Mouse (Mus musculus): ENCODE data around the gene Smndc1. TPM values are rescaled to one million over a fixed set of nuclear protein-coding genes. Genes with fewer than 3 reads are reported as not detected.
A peak's percentile ranks its signal among the peaks of the same experiment; 100 is the strongest.

Gene Smndc1
- polyA plus RNA-seq, 1 experiment from 2014 or later = 38.2 TPM

DNA sequence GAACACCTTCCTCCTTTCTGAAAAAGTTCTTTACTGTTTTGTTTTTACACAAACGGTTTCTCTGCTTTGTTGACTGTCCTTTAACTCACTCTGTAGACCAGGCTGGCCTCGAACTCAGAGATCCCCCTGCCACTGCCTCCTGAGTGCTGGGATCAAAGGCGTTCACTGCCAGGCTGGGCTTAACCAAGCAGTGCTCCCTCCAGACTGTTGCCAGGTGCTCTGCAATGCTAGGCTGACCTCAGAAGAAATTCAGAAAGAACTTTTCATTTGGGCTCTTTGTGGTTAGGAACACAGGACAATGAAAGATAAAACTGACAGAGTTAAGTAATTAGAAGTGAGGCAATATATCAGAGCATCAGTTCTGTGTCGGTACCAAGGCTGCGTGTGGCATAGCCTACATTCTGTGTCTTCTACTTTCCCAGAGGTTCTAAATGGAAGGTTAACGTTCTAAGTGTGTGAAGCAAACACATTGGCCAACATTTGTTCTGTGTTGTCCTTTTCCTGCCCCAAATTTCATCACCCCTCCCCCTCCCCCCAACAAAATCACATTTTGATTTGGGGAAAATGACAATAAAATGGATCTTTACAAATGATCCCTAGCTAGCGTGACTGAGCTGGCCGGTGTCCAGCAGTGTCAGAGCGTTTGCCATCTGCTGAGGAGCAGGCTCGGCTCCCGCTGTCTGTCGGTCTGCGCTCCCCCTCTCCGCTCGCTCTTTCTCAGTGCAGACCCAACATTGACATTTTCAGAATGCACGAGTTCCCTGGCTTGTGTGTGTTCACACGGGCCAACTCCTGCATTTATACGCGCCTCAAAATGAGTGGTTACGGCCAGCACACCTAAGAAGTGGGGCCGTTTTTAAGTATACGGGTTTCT lies 31.0 kb downstream of the Smndc1 start:
- no peak overlapping the region for H3K27ac ChIP-seq
- WGBS (ENCODE audit: missing documents) = 89% methylated on average over 22 of the region's 22 CpGs

DNA sequence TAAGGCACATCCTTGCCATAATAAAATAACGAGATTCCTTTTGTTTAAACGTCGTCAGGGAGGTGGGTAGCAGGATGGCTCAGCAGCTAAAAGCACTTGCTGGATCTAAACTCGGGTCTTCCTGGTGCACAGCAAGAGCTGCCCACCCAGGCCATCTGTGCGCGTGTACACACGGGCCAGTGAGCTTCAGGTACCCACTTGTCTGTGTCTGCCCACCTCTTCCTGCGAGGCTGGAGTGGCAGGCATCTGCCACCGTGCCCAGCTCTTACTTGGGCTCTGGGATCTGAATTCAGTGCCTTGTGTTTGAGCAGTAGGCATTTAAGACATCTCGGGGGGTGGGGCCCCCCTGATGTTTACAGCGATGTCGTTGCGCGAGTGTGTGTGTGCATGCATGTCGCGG lies 35.3 kb downstream of the Smndc1 start:
- Histone ChIP-seq H3K79me2 (ENCODE audit: inconsistent target) (no peaks in the 10 kb centered on the region), H3K36me3 (ENCODE audit: inconsistent target) (no peaks in the 10 kb centered on the region), H3K4me3 (ENCODE audit: inconsistent target) (no peak overlapping the region), H3K27ac (no peak overlapping the region)
- WGBS (ENCODE audit: missing documents) = 95% methylated on average over 16 of the region's 16 CpGs

More for the DNA sequence above, 31.0 kb downstream of the Smndc1 start:
- Histone ChIP-seq H3K4me3 (ENCODE audit: inconsistent target) (no peak overlapping the region), H3K36me3 (ENCODE audit: inconsistent target) (no peaks in the 10 kb centered on the region), H3K79me2 (ENCODE audit: inconsistent target) (no peaks in the 10 kb centered on the region)

- no peaks in the 10 kb centered on the region for H3K36me3 ChIP-seq (ENCODE audit: inconsistent target)
- H3K27ac ChIP-seq = no peak overlapping the region
- 94% methylated on average over 4 of the region's 7 CpGs for WGBS (ENCODE audit: missing documents)
These were observed 35.9 kb downstream of the Smndc1 start for GRCm38 (mm10) chr19:53354271-53355000.

GRCm38 (mm10) chr19:53353864-53354263 lies 36.5 kb downstream of the Smndc1 start:
- WGBS (ENCODE audit: missing documents) = 97% methylated on average over 7 of the region's 7 CpGs
- Histone ChIP-seq H3K4me3 (ENCODE audit: inconsistent target) (no peak overlapping the region), H3K27ac (no peak overlapping the region), H3K36me3 (ENCODE audit: inconsistent target) (no peaks in the 10 kb centered on the region), H3K79me2 (ENCODE audit: inconsistent target) (no peaks in the 10 kb centered on the region)

More at GRCm38 (mm10) chr19:53354271-53355000, 35.9 kb downstream of the Smndc1 start:
- Histone ChIP-seq H3K79me2 (ENCODE audit: inconsistent target) (no peaks in the 10 kb centered on the region), H3K4me3 (ENCODE audit: inconsistent target) (no peak overlapping the region)

GRCm38 (mm10) chr19:53345766-53346165 lies 44.6 kb downstream of the Smndc1 start:
- no peaks in the 10 kb centered on the region for H3K36me3 ChIP-seq (ENCODE audit: inconsistent target)
- no peak overlapping the region for H3K27ac ChIP-seq
- no peak overlapping the region for H3K4me3 ChIP-seq (ENCODE audit: inconsistent target)
- H3K79me2 ChIP-seq (ENCODE audit: inconsistent target) = no peaks in the 10 kb centered on the region; the same call in 1 of the 2 replicates
- WGBS (ENCODE audit: missing documents) = 95% methylated on average over 14 of the region's 14 CpGs

DNA sequence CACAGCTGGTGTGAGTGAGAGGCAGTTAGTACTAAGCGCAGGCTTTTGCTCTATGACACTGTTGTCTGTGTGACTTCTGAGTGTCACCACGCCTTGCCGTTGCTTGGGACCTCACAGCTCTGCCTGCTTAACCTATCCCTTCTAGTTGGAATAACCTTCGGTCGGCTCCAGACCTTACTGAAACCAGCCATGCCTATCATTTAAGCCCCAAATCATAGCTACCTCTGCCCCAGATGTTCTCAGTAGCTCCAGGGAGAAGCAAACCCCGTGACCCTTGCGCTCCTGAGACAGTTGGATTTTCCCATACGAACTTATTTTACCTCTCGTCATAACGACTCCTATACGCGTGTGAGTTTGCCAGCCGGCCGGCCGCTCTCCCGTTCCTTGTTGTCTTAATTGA lies 46.3 kb downstream of the Smndc1 start:
- Histone ChIP-seq H3K79me2 (ENCODE audit: inconsistent target) (no peaks in the 10 kb centered on the region; the same call in 1 of the 2 replicates), H3K36me3 (ENCODE audit: inconsistent target) (no peaks in the 10 kb centered on the region), H3K27ac (no peak overlapping the region), H3K4me3 (ENCODE audit: inconsistent target) (no peak overlapping the region)
- 95% methylated on average over 16 of the region's 16 CpGs for WGBS (ENCODE audit: missing documents)

GRCm38 (mm10) chr19:53343174-53343881 lies 47.0 kb downstream of the Smndc1 start:
- WGBS (ENCODE audit: missing documents) = 95% methylated on average over 13 of the region's 13 CpGs
- Histone ChIP-seq H3K27ac (no peak overlapping the region), H3K36me3 (ENCODE audit: inconsistent target) (no peaks in the 10 kb centered on the region), H3K4me3 (ENCODE audit: inconsistent target) (no peak overlapping the region), H3K79me2 (ENCODE audit: inconsistent target) (no peaks in the 10 kb centered on the region; the same call in 1 of the 2 replicates)

- H3K36me3 ChIP-seq (ENCODE audit: inconsistent target) = no peaks in the 10 kb centered on the region
- 48% methylated on average over 6 of the region's 6 CpGs for WGBS (ENCODE audit: missing documents)
- no peak overlapping the region for H3K4me3 ChIP-seq (ENCODE audit: inconsistent target)
- H3K27ac ChIP-seq = no peak overlapping the region
- no peaks in the 10 kb centered on the region; the same call in 1 of the 2 replicates for H3K79me2 ChIP-seq (ENCODE audit: inconsistent target)
These were observed 50.0 kb downstream of the Smndc1 start for GRCm38 (mm10) chr19:53340423-53340822.

DNA sequence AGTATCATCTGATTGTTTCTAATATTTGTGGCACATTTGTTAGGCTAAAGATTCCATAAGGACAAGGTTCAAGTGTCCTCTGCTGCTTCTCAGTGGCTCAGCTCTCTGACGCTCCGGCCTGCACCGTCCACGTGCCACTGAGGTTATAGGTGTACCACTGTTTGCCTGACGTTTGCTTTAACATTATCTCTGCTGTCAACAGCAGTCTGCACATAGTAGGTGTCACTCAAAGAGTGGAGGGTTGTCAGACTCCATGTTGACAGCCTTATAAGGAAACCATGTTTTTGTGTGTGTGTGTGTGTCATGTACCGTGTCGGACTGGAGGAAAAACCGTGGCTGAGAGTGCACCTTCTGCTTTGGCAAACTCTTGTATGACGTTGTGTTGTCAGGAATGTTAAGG lies 55.1 kb downstream of the Smndc1 start:
- 96% methylated on average over 9 of the region's 9 CpGs for WGBS (ENCODE audit: missing documents)
- H3K36me3 ChIP-seq (ENCODE audit: inconsistent target) = no peaks in the 10 kb centered on the region

DNA sequence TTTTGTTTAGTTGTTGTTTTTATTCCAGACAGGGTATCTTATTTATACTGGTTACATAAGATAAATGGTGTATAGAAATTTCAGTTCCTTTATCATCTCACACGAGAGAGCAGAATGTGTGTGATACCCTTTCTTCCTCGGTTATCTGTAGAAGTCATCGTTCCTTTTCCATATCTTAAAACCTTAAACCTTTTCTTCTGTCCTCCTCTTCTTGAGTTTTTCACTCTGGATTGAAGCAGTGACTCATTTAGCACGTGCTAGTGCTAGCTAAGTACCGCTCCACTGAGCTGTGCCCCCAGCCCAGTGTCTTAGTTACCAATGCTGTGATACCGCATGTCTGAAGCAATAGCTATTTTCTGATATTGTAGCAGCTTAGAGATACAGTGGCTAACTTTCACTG lies 56.6 kb downstream of the Smndc1 start:
- Histone ChIP-seq H3K36me3 (ENCODE audit: inconsistent target) (no peaks in the 10 kb centered on the region), H3K79me2 (ENCODE audit: inconsistent target) (no peaks in the 10 kb centered on the region; the same call in 1 of the 2 replicates)
- 92% methylated on average over 6 of the region's 6 CpGs for WGBS (ENCODE audit: missing documents)

More for the DNA sequence above, 55.1 kb downstream of the Smndc1 start:
- no peaks in the 10 kb centered on the region; the same call in 1 of the 2 replicates for H3K79me2 ChIP-seq (ENCODE audit: inconsistent target)
- H3K27ac ChIP-seq = no peak overlapping the region
- H3K4me3 ChIP-seq (ENCODE audit: inconsistent target) = no peak overlapping the region

GRCm38 (mm10) chr19:53331882-53332500 lies 58.4 kb downstream of the Smndc1 start:
- no peaks in the 10 kb centered on the region for H3K36me3 ChIP-seq (ENCODE audit: inconsistent target)
- no peak overlapping the region for H3K4me3 ChIP-seq (ENCODE audit: inconsistent target)
- 72% methylated on average over 21 of the region's 21 CpGs for WGBS (ENCODE audit: missing documents)
- no peaks in the 10 kb centered on the region; the same call in 1 of the 2 replicates for H3K79me2 ChIP-seq (ENCODE audit: inconsistent target)
- no peak overlapping the region for H3K27ac ChIP-seq

More for the DNA sequence above, 56.6 kb downstream of the Smndc1 start:
- Histone ChIP-seq H3K4me3 (ENCODE audit: inconsistent target) (no peak overlapping the region), H3K27ac (no peak overlapping the region)

DNA sequence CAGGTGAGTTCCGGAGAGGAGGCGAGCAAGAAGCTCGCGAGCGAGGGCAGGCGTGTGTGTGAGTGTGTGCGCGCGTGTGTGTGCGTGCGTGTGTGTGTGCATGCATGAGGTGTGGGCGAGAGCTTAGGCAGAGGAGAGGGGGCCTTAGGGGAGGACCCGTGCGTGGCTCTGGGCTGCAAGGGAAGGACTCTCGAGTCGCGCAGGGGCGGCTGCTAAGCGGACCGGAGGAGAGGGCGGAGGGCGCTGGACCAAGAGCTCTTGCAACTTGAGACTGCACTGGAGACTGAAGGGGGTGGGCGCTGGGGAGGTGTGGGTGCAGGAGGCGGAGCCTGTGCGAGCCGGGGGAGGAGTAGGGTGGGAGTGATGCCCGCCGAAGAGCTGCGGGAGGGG lies 60.4 kb downstream of the Smndc1 start:
- 2% methylated on average over 24 of the region's 29 CpGs for WGBS (ENCODE audit: missing documents)
- no peaks in the 10 kb centered on the region for H3K79me2 ChIP-seq (ENCODE audit: inconsistent target)
- no peak overlapping the region for H3K27ac ChIP-seq
- no peaks in the 10 kb centered on the region for H3K36me3 ChIP-seq (ENCODE audit: inconsistent target)
- H3K4me3 ChIP-seq (ENCODE audit: inconsistent target) = peak overlapping the region; percentile 33
